Mouse (Mus musculus) forebrain, embryonic 12.5 days (tissue): ENCODE results near the gene Ube3a. TPM values are rescaled to one million over a fixed set of nuclear protein-coding genes. Genes with fewer than 3 reads are reported as not detected.

Source experiments
- ATAC-seq: fragments of 200-750 bp; cut with Nextera tagmentation; 2 replicates; pipeline ENCODE4 v1.8.0; 2017; ENCODE audit warnings: moderate TSS enrichment; ENCODE audit not compliant: low FRiP score
- H3K27ac ChIP-seq: fragments of 300-500 bp; sonication (generic); 2 replicates; pipeline ENCODE4 v1.5.1; 2016; ENCODE audit warnings: mild to moderate bottlenecking
- H3K27me3 ChIP-seq: fragments of 300-500 bp; sonication (generic); 2 replicates; pipeline ENCODE4 v1.6.1; 2016; ENCODE audit warnings: mild to moderate bottlenecking
- H3K36me3 ChIP-seq: fragments of 300-500 bp; sonication (generic); replicated peaks from 2 replicates; pipeline ENCODE4 v1.6.1; 2016; ENCODE audit warnings: mild to moderate bottlenecking
- H3K4me1 ChIP-seq: fragments of 300-500 bp; sonication (generic); 2 replicates; pipeline ENCODE4 v1.6.1; 2016
- H3K4me2 ChIP-seq: fragments of 300-500 bp; sonication (generic); 2 replicates; pipeline ENCODE4 v1.6.1; 2016; ENCODE audit warnings: mild to moderate bottlenecking, moderate library complexity
- H3K4me3 ChIP-seq: fragments of 300-500 bp; sonication (generic); replicated peaks from 2 replicates; pipeline ENCODE4 v1.5.1; 2016; ENCODE audit warnings: mild to moderate bottlenecking
- H3K9ac ChIP-seq: fragments of 300-500 bp; sonication (generic); 2 replicates; pipeline ENCODE4 v1.6.1; 2016; ENCODE audit warnings: mild to moderate bottlenecking
- H3K9me3 ChIP-seq: fragments of 300-500 bp; sonication (generic); 2 replicates; pipeline ENCODE4 v1.6.1; 2016
- WGBS: fragments of 180-500 bp; shearing (Covaris S2); methylation state at CpG from one replicate; pipeline ENCODE4 v1.1.7; 2016; 5-methylcytosine and 5-hydroxymethylcytosine counted together
- polyA plus RNA-seq: library from polyadenylated mRNA; unstranded; fragments of >200 nt; fragmentation: Nextera tagmentation; extraction: Ambion mirVana; gene quantifications from 2 replicates; pipeline ENCODE4 v1.2.1, GENCODE M21; 2016

The Ube3a gene
- polyA plus RNA-seq, result 191 and 197 TPM in 2 replicates

DNA sequence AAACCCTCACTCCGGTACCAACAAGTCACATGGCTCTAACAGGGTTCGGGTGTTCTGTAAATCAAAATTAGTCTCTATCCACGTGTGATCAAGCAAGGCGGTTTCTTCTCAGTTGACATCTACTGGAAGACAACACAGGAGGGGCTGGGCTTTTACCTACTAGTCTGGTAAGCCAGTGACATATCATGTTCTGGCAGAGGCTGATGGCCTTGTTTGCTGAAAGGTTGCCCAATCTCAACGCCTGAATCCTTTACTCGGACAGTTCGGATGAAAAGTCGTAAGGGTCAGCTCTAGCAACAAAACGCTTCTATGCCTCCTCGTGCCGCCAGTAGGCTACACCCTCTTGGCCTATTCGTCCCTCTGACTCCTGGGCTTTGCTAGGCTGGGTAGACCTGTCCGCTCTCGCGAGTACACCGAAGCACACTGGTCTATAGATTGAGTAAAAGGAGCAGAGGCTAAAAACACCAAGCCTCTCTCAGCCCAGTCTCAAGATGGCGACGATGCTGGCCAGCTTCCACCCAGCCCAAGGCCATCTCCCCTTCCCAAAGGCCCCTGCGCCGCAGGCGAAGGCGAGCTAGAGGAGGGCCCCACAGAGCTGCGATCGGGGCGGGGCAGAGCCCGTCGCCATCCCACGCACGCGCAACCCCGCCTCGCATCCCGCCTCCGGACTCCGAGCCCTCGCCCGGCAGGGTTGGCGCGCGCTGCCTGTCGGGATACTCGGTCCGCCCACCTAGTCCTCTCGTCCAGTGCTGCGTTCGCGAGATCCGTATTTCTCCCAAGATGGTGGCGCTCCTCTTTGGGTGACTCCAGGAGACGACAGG lies at the start of gene Ube3a:
Ube3a (plus strand) TSS at position 706 of the 821 bp plus-strand sequence.
- Histone ChIP-seq H3K36me3 (no peaks in the 10 kb centered on the region), H3K9ac (peak within 1 kb of the TSS; percentile 96), H3K4me1 (peaks cover 10% of the 10 kb centered on the region), H3K9me3 (no peaks in the 10 kb centered on the region), H3K4me3 (peak within 1 kb of the TSS; percentile 99), H3K4me2 (peak within 1 kb of the TSS; percentile 61), H3K27ac (peak within 1 kb of the TSS; percentile 99), H3K27me3 (no peaks in the 10 kb centered on the region)
- peak; percentile 97 for ATAC-seq
- WGBS, result 1% methylated on average over 45 of the region's 50 CpGs

DNA sequence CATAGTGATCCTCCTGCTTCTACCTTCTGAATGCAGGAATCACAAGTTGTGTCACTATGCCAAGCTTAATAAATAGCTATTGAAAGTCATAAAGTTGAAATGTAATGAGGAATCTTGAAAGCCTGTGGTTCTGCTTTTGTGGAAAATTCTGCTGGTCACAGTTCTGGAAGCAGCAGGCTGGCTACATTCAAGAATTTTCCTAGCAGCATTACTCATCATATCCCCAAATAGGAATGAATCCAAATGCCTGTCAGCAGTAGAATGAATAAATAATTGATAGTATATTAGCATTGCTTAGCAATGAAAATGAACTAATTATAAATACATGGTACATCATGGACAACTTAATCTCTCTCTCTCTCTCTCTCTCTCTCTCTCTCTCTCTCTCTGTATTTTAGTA lies 35.7 kb upstream of the Ube3a start:
- H3K4me2 ChIP-seq, result no peak overlapping the region
- H3K36me3 ChIP-seq, result no peaks in the 10 kb centered on the region
- no peaks in the 10 kb centered on the region for H3K27me3 ChIP-seq
- H3K4me3 ChIP-seq, result no peak overlapping the region
- no peak overlapping the region for H3K9ac ChIP-seq
- H3K4me1 ChIP-seq, result no peaks in the 10 kb centered on the region
- no peaks in the 10 kb centered on the region for H3K9me3 ChIP-seq
- H3K27ac ChIP-seq, result no peak overlapping the region
- ATAC-seq, result no peak

DNA sequence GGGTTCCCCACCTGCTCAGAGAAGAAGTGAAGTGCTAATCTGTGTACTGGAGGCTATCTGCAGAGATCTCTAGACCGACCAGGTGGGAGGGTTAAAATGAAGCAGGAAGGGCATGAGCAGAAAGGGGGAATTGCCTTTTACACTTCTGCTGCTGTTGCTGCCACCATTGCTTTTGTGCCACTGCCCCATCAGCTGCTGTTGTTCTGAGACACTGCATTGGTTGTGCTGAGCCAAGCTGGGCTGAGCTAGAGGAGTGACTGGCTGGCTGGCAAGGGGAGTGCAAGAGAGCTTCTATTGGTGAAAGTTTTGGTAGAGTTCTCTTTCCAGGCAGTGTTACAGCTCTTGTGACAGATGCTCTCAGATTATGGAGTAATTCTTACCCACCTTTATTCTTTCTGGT lies 13.6 kb upstream of the Ube3a start:
- Histone ChIP-seq H3K4me3 (no peak overlapping the region), H3K27me3 (no peaks in the 10 kb centered on the region), H3K9me3 (peaks cover 23% of the 10 kb centered on the region), H3K36me3 (no peaks in the 10 kb centered on the region), H3K9ac (no peak overlapping the region), H3K4me2 (no peak overlapping the region), H3K27ac (no peak overlapping the region), H3K4me1 (no peaks in the 10 kb centered on the region)
- 80% methylated on average over 1 of the region's 1 CpGs for WGBS
- ATAC-seq, result no peak

DNA sequence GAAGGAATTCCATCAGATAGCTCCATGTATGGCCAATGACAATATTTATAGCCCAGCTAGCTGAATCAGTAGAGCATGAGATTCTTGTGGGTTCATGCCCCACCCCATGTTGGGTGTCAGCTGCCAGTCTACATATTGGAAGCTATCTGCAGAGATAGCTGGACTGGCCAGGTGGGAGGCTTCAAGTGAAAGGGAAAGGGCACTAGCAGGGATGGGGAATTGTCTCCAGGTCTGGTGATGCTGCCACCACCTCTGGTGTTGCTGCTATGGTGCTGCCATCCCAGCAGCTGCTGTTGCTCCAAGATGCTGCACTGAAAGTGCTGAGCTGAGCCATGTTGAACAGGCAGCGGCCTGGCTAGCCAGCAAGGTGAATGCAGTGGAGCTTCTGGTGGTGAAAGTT lies 7.3 kb upstream of the Ube3a start:
- H3K27me3 ChIP-seq, result no peaks in the 10 kb centered on the region
- H3K36me3 ChIP-seq, result no peaks in the 10 kb centered on the region
- H3K27ac ChIP-seq, result no peak overlapping the region
- no peak overlapping the region for H3K4me2 ChIP-seq
- 93% methylated on average over 1 of the region's 1 CpGs for WGBS
- no peaks in the 10 kb centered on the region for H3K9me3 ChIP-seq
- no peaks in the 10 kb centered on the region for H3K4me1 ChIP-seq
- H3K9ac ChIP-seq, result no peak overlapping the region
- H3K4me3 ChIP-seq, result no peak overlapping the region
- ATAC-seq, result no peak

DNA sequence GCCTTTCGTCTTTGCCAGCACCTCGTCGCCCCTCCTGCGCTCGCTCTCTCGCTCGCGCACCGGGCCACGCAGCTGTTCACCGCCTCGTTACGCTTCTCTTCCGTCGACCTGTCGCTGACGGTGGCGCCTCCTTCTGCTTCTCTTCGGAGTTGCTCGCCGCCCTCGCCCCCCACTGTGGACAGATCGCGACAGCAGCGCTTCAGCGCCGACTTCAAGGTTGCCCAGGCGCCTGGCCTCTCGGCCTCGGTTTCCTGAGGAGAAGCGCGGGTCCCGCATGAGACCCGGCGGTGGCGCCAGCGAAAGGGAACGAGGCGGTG lies 274 bp downstream of the Ube3a start:
- peak overlapping the region; percentile 96 for H3K9ac ChIP-seq
- H3K9me3 ChIP-seq, result no peaks in the 10 kb centered on the region
- H3K4me2 ChIP-seq, result peak overlapping the region; percentile 61
- WGBS, result under 1% methylated on average over 32 of the region's 39 CpGs
- H3K4me1 ChIP-seq, result peaks cover 10% of the 10 kb centered on the region
- no peaks in the 10 kb centered on the region for H3K36me3 ChIP-seq
- peak overlapping the region; percentile 99 for H3K4me3 ChIP-seq
- ATAC-seq, result peak; percentile 78
- no peaks in the 10 kb centered on the region for H3K27me3 ChIP-seq
- H3K27ac ChIP-seq, result peak overlapping the region; percentile 99

DNA sequence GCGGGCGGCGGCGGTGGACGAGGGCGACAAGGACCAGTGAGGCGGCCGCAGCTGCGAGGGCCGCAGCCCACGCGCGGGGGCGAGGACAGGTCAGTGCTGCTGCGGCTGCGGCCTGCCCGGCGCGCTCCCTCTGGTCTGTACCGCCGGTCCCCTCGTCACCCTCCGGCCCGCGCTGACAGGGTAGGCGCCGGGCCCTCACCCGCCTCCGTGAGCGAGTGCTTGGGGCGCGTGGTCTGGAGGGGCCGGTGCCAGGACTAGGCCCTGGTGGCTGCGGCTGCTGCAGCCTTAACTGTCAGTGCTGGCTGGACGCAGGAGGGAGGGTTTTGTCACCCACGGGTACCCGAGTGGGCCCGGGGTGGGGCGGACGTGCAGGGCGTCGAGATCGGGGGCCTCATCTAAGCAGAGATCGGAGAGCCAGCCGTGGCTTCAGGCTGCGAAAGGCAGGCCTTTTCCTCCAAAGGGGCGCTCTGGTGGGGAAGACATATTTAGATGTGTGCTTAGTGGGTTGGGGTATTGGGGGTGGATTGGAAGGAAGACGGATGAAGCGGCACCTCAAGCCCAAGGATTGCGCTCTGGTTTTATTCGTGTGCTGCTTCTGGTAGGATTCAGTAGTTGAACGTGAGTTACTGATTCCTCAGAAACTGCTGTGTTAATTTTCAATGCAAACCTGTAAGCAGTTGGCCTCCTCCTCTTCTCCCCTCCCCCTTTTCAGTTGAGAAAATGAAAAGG lies 797 bp downstream of the Ube3a start:
- WGBS, result 1% methylated on average over 47 of the region's 52 CpGs
- Histone ChIP-seq H3K36me3 (no peaks in the 10 kb centered on the region), H3K4me2 (peak overlapping the region; percentile 61), H3K27me3 (no peaks in the 10 kb centered on the region), H3K4me3 (peak overlapping the region; percentile 99), H3K9me3 (no peaks in the 10 kb centered on the region), H3K9ac (peak overlapping the region; percentile 96), H3K4me1 (peaks cover 10% of the 10 kb centered on the region), H3K27ac (peak overlapping the region; percentile 99)
- ATAC-seq, result peak; percentile 69

DNA sequence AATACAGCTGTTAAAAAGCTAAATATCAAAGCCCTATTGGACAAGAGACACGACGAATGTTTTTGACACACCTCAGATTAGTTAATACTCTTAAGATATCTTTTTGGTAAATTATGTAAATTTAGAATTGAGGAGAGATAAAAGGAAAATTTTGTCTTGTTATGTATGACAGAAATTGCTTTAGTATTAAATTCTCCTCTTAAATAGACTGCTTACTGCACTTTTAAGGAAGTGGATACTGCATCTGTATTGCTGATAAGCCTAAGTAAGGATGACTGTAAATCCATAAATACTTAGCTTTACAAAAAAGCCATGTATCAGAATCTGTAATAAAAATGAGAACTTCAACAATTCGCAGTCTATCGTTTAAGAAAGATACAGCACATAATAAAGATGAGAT lies 1.8 kb downstream of the Ube3a start:
- peaks cover 10% of the 10 kb centered on the region for H3K4me1 ChIP-seq
- ATAC-seq, result no peak
- no peak overlapping the region for H3K27ac ChIP-seq
- H3K36me3 ChIP-seq, result no peaks in the 10 kb centered on the region
- WGBS, result 59% methylated on average over 4 of the region's 4 CpGs
- H3K9me3 ChIP-seq, result no peaks in the 10 kb centered on the region
- peak overlapping the region; percentile 61 for H3K4me2 ChIP-seq
- no peaks in the 10 kb centered on the region for H3K27me3 ChIP-seq
- H3K4me3 ChIP-seq, result peak overlapping the region; percentile 99
- H3K9ac ChIP-seq, result peak overlapping the region; percentile 96

DNA sequence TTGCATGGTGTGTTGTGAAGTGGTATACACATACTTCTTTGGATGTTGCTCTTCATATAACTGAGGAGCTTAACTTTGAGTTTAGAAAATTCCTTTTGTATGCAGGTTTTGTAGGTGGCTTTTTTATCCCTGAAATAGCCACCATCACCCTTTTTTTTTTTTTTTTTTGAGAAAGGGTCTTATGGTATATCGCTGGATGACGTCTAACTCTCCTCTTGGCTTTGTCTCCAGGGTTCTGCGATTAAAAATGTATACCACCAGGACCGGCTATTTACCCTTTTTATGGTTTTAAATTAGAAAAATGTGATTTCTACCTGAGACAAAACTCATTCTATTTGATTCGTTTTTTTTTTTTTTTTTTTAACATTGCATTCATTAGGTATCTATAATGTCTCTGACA lies 2.2 kb downstream of the Ube3a start:
- Histone ChIP-seq H3K9me3 (no peaks in the 10 kb centered on the region), H3K27me3 (no peaks in the 10 kb centered on the region), H3K27ac (no peak overlapping the region), H3K36me3 (no peaks in the 10 kb centered on the region), H3K4me2 (peak overlapping the region; percentile 61), H3K4me3 (peak overlapping the region; percentile 99), H3K9ac (no peak overlapping the region), H3K4me1 (peaks cover 10% of the 10 kb centered on the region)
- 74% methylated on average over 5 of the region's 5 CpGs for WGBS
- ATAC-seq, result no peak

DNA sequence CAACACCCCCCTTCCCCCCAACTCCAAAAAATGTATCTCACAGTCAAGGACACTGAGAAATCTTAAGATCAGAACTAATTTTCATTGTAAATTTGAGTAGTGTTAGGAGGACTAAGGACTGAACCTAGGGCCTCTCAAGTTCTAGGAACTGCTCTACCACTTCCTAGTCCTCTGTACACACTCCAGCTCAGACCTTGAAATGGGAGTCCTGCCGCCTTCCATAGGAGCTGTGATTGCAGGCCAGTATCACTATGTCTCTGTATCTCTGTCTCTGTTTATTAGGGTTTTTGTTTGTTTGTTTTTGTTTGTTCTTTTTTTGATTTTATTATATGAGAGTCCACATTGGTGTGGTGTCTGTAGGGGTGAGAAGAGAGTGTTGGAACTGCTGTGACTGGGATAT lies 3.4 kb downstream of the Ube3a start:
- WGBS, result 73% methylated on average over 1 of the region's 1 CpGs
- H3K27me3 ChIP-seq, result no peaks in the 10 kb centered on the region
- H3K27ac ChIP-seq, result no peak overlapping the region
- no peaks in the 10 kb centered on the region for H3K36me3 ChIP-seq
- H3K4me2 ChIP-seq, result peak overlapping the region; percentile 25; the same call in 1 of the 2 replicates
- no peak overlapping the region for H3K4me3 ChIP-seq
- ATAC-seq, result no peak
- H3K4me1 ChIP-seq, result peaks cover 10% of the 10 kb centered on the region
- H3K9me3 ChIP-seq, result no peaks in the 10 kb centered on the region
- H3K9ac ChIP-seq, result no peak overlapping the region

DNA sequence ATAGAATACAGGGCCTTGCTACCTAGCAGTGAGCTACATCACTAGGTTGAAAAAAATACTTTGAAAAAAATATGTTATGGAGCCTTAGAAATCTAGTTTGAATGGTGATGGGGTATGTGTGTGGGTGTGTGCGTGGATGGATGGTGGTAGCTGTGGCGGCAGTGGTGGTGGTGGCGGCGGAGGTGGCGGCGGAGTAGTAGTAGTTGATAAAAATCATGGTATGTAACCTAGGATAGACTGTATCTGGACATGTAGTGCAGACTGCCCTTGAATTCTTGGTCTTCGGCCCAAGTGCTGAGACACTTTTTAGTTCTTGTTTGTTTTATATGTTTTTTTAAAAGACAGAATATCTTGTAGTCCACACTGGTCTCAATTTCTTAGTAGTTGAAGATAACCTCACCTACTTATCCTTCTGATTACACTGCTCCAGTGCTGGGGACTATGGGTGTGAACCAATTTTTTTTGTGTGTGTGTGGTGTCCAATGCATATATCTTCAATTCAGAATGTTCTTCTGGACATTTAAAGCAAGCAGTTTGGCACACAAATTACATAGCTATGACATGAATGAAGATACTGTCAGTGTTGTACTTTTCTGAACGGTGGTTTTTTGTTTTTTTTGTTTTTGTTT lies 6.3 kb downstream of the Ube3a start:
- H3K4me3 ChIP-seq, result no peak overlapping the region
- H3K27me3 ChIP-seq, result no peaks in the 10 kb centered on the region
- ATAC-seq, result no peak
- no peak overlapping the region for H3K4me2 ChIP-seq
- 95% methylated on average over 8 of the region's 8 CpGs for WGBS
- peaks cover 10% of the 10 kb centered on the region for H3K4me1 ChIP-seq
- no peaks in the 10 kb centered on the region for H3K36me3 ChIP-seq
- H3K9me3 ChIP-seq, result no peaks in the 10 kb centered on the region
- no peak overlapping the region for H3K27ac ChIP-seq
- no peak overlapping the region for H3K9ac ChIP-seq

DNA sequence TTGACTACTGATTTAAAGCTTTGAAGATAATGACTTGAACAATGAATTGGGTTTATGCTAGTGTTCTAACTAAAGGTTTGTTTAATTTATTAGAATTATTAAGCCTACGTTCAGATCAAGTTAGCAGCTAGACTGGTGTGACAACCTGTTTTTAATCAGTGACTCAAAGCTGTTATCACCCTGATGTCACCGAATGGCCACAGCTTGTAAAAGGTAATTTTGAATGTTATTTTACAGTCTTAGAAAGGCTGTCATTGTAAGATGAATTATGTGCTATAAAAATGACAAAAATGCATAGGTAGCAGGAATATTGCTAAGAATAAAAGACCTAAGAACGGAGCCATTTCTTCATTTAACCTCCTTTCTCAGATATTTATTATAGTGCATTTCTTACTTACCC lies 14.7 kb downstream of the Ube3a start:
- H3K9ac ChIP-seq, result no peak overlapping the region
- no peaks in the 10 kb centered on the region for H3K27me3 ChIP-seq
- H3K27ac ChIP-seq, result no peak overlapping the region
- no peak overlapping the region for H3K4me2 ChIP-seq
- H3K4me1 ChIP-seq, result no peaks in the 10 kb centered on the region
- WGBS, result 84% methylated on average over 3 of the region's 3 CpGs
- ATAC-seq, result no peak
- peaks cover 5% of the 10 kb centered on the region; the same call in 1 of the 2 replicates for H3K36me3 ChIP-seq
- no peak overlapping the region for H3K4me3 ChIP-seq
- no peaks in the 10 kb centered on the region for H3K9me3 ChIP-seq

DNA sequence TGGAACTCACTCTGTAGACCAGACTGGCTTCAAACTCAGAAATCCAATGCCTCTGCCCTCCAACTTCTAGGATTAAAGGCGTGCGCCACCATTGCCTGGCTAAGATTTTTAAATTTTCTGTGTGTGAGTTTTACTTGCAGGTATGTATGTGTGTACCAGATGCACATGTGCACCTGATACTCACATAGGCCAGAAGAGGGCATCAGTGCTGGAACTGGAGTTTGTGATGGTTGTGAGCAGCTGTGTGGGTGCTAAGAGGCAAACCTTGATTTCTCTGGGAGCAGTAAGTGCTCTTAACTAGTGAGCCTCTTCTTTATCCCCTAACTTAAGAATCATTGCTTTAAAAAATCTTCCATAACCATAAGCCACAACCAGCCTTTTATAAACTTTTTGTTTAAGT lies 17.0 kb downstream of the Ube3a start:
- H3K4me2 ChIP-seq, result no peak overlapping the region
- 95% methylated on average over 2 of the region's 2 CpGs for WGBS
- H3K9ac ChIP-seq, result no peak overlapping the region

More for the DNA sequence above, 17.0 kb downstream of the Ube3a start:
- Histone ChIP-seq H3K9me3 (no peaks in the 10 kb centered on the region), H3K27me3 (no peaks in the 10 kb centered on the region), H3K27ac (no peak overlapping the region), H3K36me3 (peaks cover 5% of the 10 kb centered on the region; the same call in 1 of the 2 replicates), H3K4me1 (no peaks in the 10 kb centered on the region), H3K4me3 (no peak overlapping the region)
- ATAC-seq, result no peak
